Mouse (Mus musculus) left cerebral cortex, adult 9 months (tissue): ENCODE results near the gene Mia3.
"Not testable (repeated sequence)": the region's sequence is repeated elsewhere in the genome, so short reads cannot be mapped to it uniquely, and the experiment has no call there.

Source experiments
- DNase-seq, 2 experiments: peaks; one replicate each; pipeline ENCODE4 v3.0.0; 2022; ENCODE audit warnings: low spot score in 2 of 2

Gene Mia3

DNA sequence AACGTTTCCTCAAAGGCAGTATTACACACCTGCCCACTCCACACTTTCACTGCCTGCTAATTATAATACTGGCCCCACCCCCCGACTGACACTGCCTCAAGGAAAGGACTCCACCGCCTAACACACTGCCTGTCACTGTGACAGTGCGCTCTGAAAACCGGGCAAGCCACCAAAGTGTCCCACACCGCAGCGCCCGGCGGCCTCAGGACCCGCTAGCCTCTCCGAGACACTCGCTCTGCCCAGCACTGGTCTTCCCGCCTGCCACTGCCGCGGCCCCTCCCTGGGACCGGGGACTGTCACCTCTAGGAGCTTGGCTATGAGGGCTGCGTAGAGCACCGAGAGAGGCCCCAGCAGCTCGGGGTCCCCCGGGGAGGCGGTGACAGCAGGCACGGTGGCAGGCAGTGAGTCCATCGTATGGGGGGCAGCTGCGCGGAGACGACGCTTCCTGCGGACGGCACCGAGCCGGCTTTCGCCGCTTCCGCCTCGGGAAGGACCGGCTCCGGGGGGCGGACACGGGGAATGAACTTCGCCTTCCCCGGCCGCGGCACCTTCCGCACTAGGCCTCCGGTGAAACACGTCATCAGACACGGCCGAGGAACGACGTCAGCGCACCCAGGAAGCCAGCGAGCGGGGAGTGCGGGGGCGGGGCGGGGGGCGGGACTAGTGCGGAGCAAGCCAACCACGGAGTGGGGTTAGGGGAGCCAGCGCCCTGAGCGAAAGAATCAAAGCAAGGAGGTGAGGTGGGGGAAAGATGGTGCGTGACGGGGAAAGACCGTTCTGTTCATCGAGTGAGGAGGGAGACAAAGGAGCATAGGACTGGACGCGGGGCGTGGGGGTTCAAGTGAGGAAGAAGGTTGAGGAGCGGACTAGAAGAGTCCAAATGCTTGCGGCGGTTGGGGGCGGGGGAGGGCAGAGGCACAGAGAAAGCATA, 24.2 kb downstream of the Mia3 start:
- peak; percentile 19 to 81 for DNase-seq

DNA sequence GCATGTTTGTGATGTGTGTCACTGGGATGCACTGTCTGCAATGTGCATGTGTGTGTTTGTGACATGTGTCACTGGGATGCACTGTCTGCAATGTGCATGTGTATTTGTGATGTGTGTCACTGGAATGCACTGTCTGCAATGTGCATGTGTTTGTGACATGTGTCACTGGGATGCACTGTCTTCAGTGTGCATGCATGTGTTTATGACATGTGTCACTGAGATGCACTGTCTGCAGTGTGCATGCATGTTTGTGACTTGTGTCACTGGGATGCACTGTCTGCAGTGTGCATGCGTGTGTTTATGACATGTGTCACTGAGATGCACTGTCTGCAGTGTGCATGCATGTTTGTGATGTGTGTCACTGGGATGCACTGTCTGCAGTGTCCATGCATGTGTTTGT, 26.5 kb downstream of the Mia3 start:
- not testable (repeated sequence) for DNase-seq

DNA sequence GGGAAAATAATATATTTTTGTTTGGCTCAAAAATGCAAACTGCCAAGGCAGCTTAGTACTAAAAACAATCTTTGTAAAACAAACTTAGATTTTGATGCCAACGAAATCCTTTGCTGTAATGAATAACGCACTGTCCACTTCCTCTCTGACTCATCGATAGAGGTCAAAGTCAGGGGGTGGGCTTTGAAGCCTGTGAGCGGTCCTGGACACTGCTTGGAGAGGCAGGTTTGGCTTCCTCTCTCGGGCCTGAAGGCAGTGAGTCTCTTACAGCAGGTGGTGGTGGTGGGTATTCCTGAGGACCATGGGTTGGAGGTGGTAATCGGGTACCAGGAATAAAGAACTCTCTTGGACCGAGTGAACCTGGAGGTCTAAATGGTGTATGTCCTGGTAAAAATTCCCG, 42.2 kb downstream of the Mia3 start:
- no peak for DNase-seq

DNA sequence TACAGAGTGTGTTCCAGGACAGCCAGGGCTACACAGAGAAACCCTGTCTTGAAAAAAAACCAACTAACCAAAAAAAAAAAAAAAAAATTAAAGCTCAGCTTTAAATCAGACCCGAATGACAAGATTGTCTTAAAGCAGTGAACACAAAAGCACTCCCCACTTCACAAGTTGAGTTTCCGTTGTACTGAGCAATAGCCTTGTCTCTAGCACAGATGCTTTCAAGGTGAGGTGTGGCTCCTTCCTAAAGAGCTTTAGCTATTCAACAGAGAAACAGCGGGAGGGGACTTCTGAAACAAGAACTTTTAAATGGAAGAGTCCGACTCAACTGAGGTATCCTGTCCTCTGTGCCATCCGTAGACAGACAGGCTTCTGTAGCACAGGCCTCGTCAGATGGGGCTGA, 44.9 kb downstream of the Mia3 start:
- DNase-seq = no peak

DNA sequence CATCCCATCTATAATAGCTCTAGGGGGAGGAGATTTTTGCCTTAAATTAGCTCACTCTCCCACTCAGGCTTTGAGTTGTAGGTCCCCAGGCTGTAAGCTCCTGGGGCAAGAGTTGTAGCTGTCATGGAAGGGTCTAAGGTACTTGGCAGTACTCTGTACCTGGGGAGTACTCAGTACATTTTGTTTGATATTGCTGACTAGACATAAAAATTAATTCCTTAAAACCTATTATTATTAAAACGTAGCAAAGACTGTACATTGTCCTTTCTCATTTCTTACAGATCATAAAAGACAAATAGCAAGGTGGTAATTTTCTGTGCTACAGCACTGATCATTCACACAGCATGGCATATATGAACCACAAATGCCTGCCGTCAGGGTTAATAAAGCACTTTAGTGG, 45.4 kb downstream of the Mia3 start:
- DNase-seq = no peak

DNA sequence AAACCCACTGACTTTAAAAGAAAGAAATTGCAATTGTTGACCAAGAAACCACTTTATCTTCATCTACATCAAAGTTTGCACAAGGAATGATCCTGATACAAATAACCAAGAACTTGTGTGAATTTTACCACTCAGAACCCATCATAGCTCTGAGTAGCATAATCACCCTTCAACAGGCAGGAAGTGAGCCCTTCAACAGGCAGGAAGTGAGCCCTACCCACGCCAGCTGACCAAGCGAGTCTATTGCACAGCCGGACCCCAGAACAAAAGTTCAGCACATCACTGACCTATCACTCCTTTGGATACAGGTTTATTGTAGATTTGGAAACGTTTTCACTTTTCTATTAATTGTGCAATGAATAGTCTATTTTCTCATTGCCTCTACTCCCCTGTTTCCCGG, 46.9 kb downstream of the Mia3 start:
- not testable (repeated sequence) for DNase-seq

DNA sequence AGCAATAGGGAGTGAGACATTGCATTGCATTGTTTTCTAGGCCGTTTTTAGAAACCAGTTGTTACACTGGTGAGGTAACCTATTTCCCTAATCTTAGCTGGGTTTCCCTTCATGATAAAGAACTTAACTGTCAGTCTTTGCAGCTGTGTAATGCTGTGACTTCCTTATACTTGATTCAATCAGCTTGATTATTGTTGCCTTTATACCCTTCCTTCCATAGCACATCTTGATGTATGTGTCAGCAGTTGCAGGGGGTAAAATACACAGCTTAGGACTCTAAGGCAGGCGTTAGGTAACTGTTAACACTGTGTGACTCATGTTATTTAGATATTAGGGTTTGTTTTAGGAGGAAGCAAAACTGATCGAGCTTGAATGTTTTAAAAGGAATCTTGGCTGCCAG, 48.6 kb downstream of the Mia3 start:
- no peak for DNase-seq

DNA sequence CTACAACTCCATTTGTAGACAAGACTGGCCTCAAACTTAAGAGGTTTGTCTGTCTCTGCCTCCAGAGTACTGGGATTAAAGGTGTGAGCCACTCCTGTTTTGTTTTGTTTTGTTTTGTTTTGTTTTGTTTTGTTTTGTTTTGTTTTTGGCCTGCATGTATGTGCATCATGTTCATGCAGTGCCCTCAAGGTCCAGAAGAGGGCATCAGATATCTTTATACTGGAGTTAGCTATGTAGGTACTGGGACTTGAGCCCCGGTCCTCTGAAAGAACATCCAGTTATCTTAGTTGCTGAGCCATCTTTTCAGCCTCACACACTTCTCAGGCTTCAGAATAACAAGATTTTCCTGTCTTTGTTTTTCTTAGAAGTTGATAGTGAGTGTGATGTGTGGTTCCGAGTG, 53.6 kb downstream of the Mia3 start:
- no peak for DNase-seq

DNA sequence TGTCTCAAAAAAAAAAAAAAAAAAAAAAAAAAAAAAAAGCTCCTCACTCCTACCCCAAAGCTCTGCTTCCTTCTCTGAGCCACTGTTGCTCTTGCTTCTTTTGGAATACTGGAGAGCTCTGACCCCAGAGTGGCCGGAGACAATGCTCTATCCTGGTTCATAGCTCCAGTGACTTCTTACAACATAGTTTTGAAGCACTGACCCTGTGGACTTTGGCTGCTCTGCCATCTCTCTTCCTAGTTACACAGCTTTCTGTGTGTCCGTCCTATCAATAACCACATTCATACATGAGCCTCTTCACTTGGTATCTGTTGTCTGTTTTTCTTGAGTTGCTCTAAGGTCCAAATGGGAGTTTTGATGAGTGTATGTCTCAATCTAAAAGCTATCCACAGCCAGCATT, 57.3 kb downstream of the Mia3 start:
- DNase-seq = no peak

DNA sequence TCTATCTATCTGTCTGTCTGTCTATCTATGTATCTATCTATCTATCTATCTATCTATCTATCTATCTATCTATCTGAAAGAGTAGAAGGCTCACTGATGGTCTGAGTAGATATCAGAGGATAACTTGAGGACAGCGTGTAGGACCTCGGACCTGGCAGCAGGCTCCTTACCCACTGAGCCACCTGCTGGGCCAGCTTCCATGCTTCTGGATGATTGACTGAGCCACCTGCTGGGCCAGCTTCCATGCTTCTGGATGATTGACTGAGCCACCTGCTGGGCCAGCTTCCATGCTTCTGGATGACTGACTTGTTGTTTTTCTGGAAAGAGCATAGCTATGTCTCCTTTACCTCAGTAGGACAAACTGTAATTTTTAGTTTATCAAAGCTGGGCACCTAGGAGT, 59.8 kb downstream of the Mia3 start:
- not testable (repeated sequence) for DNase-seq

DNA sequence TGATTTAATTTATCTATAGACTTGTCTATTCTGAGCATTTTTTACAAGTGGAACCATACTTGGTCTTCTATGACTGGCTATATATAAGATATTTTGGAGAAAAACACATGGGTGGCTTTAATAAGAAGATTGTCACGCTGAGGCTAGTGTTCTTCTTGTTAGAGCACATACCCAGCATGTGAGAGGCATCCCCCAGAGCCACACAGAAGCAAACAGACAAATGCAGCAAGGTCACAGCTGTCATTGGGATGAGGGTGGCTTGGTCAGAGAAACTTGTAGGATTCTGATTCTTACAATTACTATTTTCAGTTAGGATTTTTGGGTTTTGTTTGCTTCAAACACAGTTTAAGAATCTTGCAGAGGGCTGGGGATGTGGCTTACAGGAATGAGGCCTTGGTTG, 60.9 kb downstream of the Mia3 start:
- DNase-seq = no peak

DNA sequence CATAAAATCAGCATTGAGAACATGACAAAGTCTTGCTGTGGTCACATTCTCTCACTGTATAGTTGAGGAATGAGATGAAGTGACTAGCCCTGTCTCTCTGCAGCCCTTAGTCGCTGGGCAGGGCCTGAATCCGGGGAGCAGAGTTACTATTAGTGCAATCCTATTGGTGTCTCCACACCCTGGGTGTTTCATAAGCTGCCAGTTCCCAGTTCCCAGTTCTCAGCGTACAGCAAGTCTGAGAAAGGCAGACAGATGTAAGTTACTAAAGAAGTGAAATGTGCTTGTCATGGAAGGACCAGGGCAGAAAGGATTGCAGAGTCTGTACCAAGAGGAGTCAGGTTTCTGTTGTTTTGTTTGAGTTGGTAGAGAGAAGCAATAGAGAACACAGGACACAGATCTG, 61.8 kb downstream of the Mia3 start:
- no peak for DNase-seq

DNA sequence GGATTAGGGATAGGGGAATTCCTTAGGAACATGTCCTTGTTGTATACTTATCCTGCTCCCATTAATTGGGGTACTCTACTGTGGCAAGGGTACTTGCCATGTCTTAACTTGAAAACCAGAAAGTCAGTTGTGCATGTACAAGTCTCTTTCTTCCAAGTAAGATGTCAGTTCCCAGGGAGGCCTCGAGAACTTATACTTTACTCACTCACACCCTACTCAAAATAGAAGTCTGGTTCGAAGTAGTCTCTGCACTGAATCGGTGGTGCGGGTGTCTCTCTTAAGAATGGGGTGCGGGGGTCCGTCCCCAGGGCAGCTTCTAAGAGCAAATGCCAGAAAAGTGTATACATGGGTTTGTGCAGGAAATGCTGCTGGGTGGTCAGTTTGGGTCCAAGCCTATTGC, 70.2 kb downstream of the Mia3 start:
- DNase-seq = peak; percentile 96 to 99

DNA sequence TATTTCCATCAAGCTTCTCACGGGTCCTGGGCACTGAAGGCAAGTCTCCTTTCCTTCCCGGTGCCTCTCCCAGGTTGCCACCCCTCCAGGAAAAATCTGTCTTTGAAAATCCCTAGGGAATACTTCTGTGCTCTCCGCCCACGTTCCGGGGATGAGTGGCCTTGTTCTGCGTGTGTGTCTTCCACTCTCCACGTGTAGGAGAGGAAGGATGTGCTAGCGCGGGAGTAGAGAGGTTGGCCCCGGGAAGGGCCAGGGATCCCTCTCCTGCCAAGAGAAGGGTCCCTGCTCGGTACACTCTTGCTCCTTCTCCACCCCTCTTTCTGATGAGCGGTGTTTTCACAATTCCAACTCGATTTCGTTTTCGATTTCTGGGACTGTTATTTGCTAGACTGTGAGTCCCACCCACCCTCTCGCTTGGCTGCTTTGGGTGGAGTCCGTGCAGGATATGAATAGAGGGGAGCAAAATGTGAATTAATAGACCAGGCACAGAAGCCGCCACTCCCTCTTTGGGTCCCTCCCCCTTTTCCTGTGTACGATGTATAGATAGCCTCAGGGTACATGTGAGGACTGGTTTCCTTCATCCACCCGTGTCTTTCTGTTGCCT, 71.4 kb downstream of the Mia3 start:
- DNase-seq = peak; percentile 22 to 46

DNA sequence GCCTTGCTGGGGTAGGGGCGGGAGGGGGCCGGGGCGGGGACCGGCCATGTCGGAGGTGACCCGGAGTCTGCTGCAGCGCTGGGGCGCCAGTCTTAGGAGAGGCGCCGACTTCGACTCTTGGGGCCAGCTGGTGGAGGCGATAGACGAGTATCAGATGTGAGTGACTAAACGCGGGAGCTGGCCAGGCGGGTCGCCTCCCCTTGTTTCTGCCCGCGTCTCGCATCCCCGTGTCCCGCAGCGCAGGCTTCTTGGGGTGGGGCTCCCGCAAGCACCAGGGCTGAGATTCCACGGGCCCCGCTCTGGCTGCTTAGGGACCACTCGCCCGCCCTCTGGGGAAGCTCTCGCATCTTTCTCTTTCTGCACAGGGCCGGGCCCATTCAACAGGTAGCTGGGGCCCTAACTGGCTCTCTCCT, 71.9 kb downstream of the Mia3 start:
- peak in 1 of 2 experiments; percentile 29 for DNase-seq

DNA sequence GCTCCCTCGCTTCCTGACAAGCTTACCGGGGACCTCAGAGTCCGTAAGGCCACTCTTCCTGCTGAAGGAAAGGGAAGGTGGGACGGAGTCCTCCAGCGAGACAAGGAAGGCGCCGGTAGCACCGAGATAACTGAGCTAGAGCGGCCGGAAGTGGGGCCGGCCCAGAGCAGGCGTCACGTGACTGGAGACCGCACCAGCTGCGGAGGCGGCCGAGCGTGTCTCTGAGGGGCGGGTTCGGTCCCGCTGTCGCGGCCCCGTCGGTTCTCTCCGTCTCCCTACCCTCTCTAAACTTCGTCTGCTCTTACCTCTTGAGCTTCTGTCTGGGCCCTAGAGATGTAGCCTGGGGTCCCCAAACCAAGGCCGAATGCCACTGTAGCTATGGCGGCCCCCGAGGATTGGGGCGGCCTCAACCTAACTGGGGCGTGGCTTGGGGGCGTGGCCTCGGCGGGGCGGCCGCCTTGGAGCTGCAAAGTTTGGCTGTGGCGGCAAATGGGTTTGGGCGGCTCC, 72.4 kb downstream of the Mia3 start, which contains the start of gene Brox:
Gene Brox, minus strand, starts transcription at position 393 of the 507 bp plus-strand sequence.
- DNase-seq = peak; percentile 71 to 91

DNA sequence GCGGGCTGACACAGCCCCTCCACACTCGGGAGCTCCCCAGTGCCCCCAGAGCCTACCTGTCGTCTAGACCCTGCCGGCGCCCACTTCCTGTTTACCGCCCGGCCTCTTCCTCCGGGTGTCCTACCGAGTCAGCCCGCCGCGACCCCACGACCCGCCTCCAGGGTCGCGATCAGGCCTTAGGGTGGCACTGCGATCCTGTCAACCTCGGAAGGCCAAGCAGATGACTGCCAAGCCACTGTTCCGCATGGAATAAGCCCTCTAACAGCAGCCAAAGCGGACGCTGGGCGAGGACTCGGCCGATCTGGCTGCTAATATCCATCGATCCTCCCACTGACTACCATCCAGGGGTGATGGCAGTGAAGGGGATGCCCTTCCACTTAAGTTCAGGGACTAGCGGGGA, 72.9 kb downstream of the Mia3 start, which contains the start of gene Aida:
Gene Aida, plus strand, starts transcription at position 126 of the 400 bp plus-strand sequence.
- DNase-seq = peak; percentile 11 to 36

DNA sequence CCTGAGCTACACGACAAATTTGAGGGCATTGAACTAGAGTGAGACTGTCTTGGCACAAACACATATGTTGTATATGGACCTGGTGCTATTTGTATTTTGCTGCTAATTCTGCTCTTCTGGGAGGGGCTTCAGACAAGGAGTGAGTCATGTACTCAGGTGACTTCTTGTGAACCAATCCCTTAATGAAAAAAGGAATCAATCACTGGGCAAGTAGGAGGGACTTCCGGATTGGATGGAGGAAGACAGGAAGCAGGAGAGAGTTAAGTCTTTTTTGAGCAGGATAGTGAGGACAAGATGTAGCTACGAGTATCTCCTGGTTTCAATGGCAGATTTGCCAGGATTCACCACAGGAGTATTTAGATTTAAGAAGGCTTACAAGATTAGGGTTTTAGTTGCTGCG, 79.8 kb downstream of the Mia3 start:
- no peak for DNase-seq

DNA sequence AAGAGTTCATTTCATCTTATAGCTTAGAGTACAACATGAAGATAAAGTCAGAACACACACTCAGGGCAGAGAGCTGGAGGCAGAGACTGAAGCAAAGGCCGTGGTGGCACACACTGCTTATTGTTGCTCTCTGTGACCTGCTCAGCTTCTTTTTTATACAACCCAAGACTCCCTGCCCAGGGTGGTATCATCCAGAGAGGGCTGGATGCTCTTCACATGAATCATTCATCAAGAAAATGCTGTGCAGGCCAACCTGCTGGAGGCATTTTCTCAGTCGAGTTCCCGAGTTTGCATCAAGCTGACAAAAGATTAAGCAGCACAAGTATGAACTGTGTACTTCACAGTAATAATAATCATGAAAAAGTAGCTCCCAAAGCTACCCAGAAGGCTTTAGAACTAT, 81.0 kb downstream of the Mia3 start:
- DNase-seq = no peak
